Mouse (Mus musculus): ENCODE measurements around the gene Ak5. TPM values are rescaled to one million over a fixed set of nuclear protein-coding genes. Genes with fewer than 3 reads are reported as not detected.

The Ak5 gene
- polyA plus RNA-seq, 1 experiment: 1.4 TPM

DNA sequence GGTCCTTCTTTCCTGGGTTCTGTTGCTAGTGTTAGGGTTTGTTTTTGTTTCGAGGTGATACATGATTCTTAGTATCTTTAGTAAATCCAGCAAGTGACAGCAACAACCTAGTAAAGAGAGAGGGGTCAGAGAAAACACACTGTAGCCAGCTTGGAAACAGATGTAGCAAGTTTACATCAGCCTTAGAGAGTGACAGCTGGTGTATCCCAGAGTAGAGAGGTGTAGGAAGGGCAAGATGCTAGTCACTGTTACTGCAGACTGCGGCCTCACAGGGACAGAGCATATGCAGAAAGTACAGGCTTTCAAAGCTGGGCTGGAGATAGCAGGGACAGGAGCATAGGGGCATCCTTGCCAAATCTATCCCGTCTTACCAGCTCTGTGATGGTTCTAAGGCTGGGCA is 1.6 kb upstream of the Ak5 start:
- TF ChIP-seq POLR2A (IDR thresholded peaks at IDR 0.05; ENCODE audit: control insufficient read depth, low read depth, low read length): no peak
- TF ChIP-seq CTCF (IDR thresholded peaks at IDR 0.05; ENCODE audit: control insufficient read depth, insufficient read depth, insufficient replicate concordance, low read depth, low read length): no peak
- no peaks in the 10 kb centered on the region for H3K36me3 ChIP-seq (ENCODE audit: control insufficient read depth, insufficient read depth, low read length)
- H3K4me3 ChIP-seq (ENCODE audit: control insufficient read depth, low read depth, low read length): no peak overlapping the region
- peaks cover 10% of the 10 kb centered on the region for H3K4me1 ChIP-seq (ENCODE audit: control insufficient read depth, insufficient read depth, low read length)
- H3K27me3 ChIP-seq (ENCODE audit: control insufficient read depth, insufficient read depth, low read length): no peaks in the 10 kb centered on the region
- no peak overlapping the region for H3K27ac ChIP-seq (ENCODE audit: control insufficient read depth, insufficient read depth, low read depth, low read length)

- peaks cover 10% of the 10 kb centered on the region for H3K4me1 ChIP-seq (ENCODE audit: control insufficient read depth, insufficient read depth, low read length)
- no peak overlapping the region for H3K27ac ChIP-seq (ENCODE audit: control insufficient read depth, insufficient read depth, low read depth, low read length)
- TF ChIP-seq POLR2A (IDR thresholded peaks at IDR 0.05; ENCODE audit: control insufficient read depth, low read depth, low read length): no peak
- TF ChIP-seq CTCF (IDR thresholded peaks at IDR 0.05; ENCODE audit: control insufficient read depth, insufficient read depth, insufficient replicate concordance, low read depth, low read length): no peak
- no peaks in the 10 kb centered on the region for H3K36me3 ChIP-seq (ENCODE audit: control insufficient read depth, insufficient read depth, low read length)
- H3K27me3 ChIP-seq (ENCODE audit: control insufficient read depth, insufficient read depth, low read length): no peaks in the 10 kb centered on the region
- H3K4me3 ChIP-seq (ENCODE audit: control insufficient read depth, low read depth, low read length): no peak overlapping the region
Measured at GRCm38 (mm10) chr3:152668793-152669192, 633 bp upstream of the Ak5 start.

DNA sequence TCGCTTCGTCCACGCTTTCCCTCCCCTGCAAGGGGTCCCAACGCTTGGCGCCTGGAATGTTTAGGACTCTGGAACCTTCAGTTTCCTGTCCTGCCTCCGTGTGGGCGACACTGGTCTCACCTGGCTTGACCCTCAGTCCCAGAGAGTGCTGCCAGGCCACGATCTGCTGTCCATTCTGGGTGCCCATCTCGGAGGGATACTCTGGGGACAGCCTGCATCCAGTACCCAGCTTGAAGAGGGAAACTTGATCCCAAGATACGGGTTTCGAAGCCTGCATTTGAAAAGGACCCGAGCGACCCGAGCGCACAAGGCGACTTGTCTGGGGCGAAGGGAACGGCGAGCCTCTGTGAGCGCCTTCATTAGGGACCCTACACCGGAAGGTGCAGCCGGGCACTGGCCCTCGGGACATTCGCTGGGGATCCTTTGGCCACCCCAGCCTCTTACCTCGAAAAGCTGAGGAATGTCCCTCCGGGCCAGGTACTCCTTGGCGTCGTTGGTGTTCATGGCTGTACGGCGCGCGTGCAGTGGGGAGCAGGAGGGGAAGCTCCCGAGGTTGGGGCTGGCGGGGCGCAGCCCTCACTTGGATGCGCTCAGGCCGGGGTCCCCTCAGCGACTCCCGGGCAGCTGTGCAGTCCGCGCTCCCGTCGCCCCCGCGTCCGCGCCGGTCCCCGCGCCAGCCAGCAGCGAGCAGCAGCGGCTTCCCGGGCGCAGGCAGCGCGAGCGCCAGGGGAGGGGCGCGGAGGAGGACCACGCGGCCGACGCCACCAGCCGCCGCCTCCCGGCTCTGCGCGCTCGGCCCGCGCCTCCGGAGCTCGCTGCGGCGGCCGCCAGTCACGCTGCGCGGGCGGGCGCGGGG is 576 bp downstream of the Ak5 start:
- Histone ChIP-seq H3K27me3 (ENCODE audit: control insufficient read depth, insufficient read depth, low read length) (no peaks in the 10 kb centered on the region), H3K36me3 (ENCODE audit: control insufficient read depth, insufficient read depth, low read length) (no peaks in the 10 kb centered on the region), H3K4me3 (ENCODE audit: control insufficient read depth, low read depth, low read length) (peak overlapping the region; percentile 30), H3K27ac (ENCODE audit: control insufficient read depth, insufficient read depth, low read depth, low read length) (no peak overlapping the region), H3K4me1 (ENCODE audit: control insufficient read depth, insufficient read depth, low read length) (peaks cover 10% of the 10 kb centered on the region)
- no peak for TF ChIP-seq CTCF (IDR thresholded peaks at IDR 0.05; ENCODE audit: control insufficient read depth, insufficient read depth, insufficient replicate concordance, low read depth, low read length)
- no peak for TF ChIP-seq POLR2A (IDR thresholded peaks at IDR 0.05; ENCODE audit: control insufficient read depth, low read depth, low read length)

DNA sequence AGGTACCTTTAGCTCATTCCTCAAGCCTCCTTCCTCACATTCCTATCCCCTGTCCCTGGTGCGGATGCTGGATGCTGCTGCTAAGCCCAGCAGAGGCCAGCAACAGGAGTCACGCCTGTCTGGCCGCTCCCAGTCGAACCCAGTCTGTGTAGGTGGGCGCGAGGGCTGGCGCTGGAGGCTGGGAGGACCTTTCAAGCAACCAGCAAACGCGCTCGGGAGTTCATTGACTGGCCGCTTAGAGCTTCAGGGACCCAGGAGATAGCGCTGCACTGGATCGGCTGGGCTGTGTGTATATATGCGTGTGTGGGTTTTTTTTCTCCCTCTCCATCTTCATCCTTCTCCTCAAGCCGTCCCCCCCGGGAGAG is 1.2 kb downstream of the Ak5 start:
- no peak overlapping the region for H3K27ac ChIP-seq (ENCODE audit: control insufficient read depth, insufficient read depth, low read depth, low read length)
- H3K4me1 ChIP-seq (ENCODE audit: control insufficient read depth, insufficient read depth, low read length): peaks cover 10% of the 10 kb centered on the region
- no peaks in the 10 kb centered on the region for H3K27me3 ChIP-seq (ENCODE audit: control insufficient read depth, insufficient read depth, low read length)
- TF ChIP-seq CTCF (IDR thresholded peaks at IDR 0.05; ENCODE audit: control insufficient read depth, insufficient read depth, insufficient replicate concordance, low read depth, low read length): no peak
- TF ChIP-seq POLR2A (IDR thresholded peaks at IDR 0.05; ENCODE audit: control insufficient read depth, low read depth, low read length): no peak
- H3K4me3 ChIP-seq (ENCODE audit: control insufficient read depth, low read depth, low read length): no peak overlapping the region
- no peaks in the 10 kb centered on the region for H3K36me3 ChIP-seq (ENCODE audit: control insufficient read depth, insufficient read depth, low read length)

DNA sequence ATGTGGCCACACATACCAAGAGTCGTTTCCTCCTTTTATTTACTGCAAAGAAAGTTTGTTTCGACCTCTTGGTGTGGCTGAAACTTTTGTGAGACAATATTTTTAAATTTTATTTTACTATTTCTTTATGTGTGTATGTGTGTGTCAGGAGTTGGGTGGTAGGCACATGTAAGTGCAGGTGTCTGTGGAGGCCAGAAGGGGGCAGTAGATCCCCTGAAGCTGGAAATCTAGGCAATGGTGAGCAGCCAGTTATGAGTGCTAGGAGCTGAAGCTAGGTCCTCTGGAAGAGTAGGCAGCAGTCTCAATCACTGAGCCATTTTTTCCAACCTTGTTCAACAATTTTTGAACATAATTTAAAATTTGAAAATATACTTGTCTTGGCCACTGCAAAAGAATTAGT is 9.6 kb downstream of the Ak5 start:
- Histone ChIP-seq H3K4me1 (ENCODE audit: control insufficient read depth, insufficient read depth, low read length) (no peaks in the 10 kb centered on the region), H3K27me3 (ENCODE audit: control insufficient read depth, insufficient read depth, low read length) (no peaks in the 10 kb centered on the region), H3K27ac (ENCODE audit: control insufficient read depth, insufficient read depth, low read depth, low read length) (no peak overlapping the region), H3K36me3 (ENCODE audit: control insufficient read depth, insufficient read depth, low read length) (no peaks in the 10 kb centered on the region), H3K4me3 (ENCODE audit: control insufficient read depth, low read depth, low read length) (no peak overlapping the region)
- no peak for TF ChIP-seq POLR2A (IDR thresholded peaks at IDR 0.05; ENCODE audit: control insufficient read depth, low read depth, low read length)
- TF ChIP-seq CTCF (IDR thresholded peaks at IDR 0.05; ENCODE audit: control insufficient read depth, insufficient read depth, insufficient replicate concordance, low read depth, low read length): peak; percentile 64; the same call in 1 of the 2 replicates

DNA sequence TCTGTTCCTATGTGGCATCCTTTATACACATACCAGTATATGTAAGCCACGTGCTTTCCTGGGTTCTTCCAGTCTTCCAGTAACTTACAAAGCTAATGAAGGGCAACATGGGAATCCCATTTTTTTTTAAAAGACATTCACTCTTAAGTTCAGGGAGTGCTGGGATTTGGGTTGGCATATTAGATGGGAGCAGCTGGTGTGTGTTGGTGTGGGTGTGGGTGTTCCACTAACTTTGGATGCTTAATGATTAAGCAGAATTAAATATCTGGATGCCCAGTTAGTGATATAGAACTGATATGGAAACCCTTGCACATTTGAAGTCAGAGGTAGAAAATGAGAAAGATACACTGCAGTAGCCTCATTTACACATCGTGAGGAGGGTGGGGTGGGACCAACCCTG is 16.2 kb downstream of the Ak5 start:
- H3K4me3 ChIP-seq (ENCODE audit: control insufficient read depth, low read depth, low read length): no peak overlapping the region
- H3K27me3 ChIP-seq (ENCODE audit: control insufficient read depth, insufficient read depth, low read length): no peaks in the 10 kb centered on the region
- H3K36me3 ChIP-seq (ENCODE audit: control insufficient read depth, insufficient read depth, low read length): no peaks in the 10 kb centered on the region
- H3K27ac ChIP-seq (ENCODE audit: control insufficient read depth, insufficient read depth, low read depth, low read length): no peak overlapping the region
- TF ChIP-seq POLR2A (IDR thresholded peaks at IDR 0.05; ENCODE audit: control insufficient read depth, low read depth, low read length) (no peak), CTCF (IDR thresholded peaks at IDR 0.05; ENCODE audit: control insufficient read depth, insufficient read depth, insufficient replicate concordance, low read depth, low read length) (no peak)
- no peaks in the 10 kb centered on the region for H3K4me1 ChIP-seq (ENCODE audit: control insufficient read depth, insufficient read depth, low read length)

DNA sequence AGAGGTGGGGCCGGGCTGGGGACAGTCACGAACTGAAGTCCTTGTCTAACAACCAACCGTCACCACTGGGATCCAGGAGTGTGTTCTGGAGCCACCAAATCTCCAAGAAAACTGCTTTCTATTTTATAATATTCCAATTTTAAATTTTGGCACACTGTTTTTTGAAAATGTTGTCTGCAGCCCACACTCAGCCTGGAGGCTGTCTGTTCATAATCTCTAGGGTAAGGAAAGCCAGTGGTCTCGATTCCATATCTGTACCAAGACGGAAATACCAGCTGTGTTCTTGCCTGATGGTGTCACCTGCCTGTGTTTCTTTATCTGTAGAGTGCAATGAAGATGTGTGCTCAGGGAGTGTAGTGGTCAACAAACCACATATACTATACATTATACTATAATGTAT is 23.6 kb downstream of the Ak5 start:
- H3K36me3 ChIP-seq (ENCODE audit: control insufficient read depth, insufficient read depth, low read length): no peaks in the 10 kb centered on the region
- no peak for TF ChIP-seq POLR2A (IDR thresholded peaks at IDR 0.05; ENCODE audit: control insufficient read depth, low read depth, low read length)
- no peak for TF ChIP-seq CTCF (IDR thresholded peaks at IDR 0.05; ENCODE audit: control insufficient read depth, insufficient read depth, insufficient replicate concordance, low read depth, low read length)

More for the DNA sequence above, 23.6 kb downstream of the Ak5 start:
- H3K4me1 ChIP-seq (ENCODE audit: control insufficient read depth, insufficient read depth, low read length): no peaks in the 10 kb centered on the region
- no peak overlapping the region for H3K4me3 ChIP-seq (ENCODE audit: control insufficient read depth, low read depth, low read length)
- H3K27ac ChIP-seq (ENCODE audit: control insufficient read depth, insufficient read depth, low read depth, low read length): no peak overlapping the region
- no peaks in the 10 kb centered on the region for H3K27me3 ChIP-seq (ENCODE audit: control insufficient read depth, insufficient read depth, low read length)

All from testis, adult 2 months (tissue).